Mouse (Mus musculus) thymus, postnatal 14 days (tissue): ENCODE measurements around the gene Icam4.

Experiments used
- DNase-seq: peaks from one replicate; pipeline ENCODE4 v3.0.0; 2021

Icam4 gene

DNA sequence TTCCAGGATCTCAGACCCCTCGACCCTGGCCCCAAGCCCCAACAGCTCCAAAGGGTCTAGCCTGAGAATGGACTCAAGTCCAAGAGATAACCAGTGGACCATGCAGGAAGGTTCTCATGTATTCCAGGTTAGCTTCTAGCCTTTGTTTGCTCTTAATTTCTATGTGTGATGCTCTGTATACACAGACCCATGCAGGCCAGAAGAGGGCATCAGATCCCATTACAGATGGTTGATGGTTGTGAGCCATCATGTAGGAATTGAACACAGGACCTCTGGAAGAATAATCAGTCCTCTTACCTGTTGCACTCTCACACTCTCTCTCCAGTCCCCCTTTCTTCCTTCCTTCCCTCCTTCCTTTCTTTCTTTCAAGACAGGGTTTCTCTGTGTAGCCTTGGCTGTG is 16.8 kb upstream of the Icam4 start:
- DNase-seq, result no peak

DNA sequence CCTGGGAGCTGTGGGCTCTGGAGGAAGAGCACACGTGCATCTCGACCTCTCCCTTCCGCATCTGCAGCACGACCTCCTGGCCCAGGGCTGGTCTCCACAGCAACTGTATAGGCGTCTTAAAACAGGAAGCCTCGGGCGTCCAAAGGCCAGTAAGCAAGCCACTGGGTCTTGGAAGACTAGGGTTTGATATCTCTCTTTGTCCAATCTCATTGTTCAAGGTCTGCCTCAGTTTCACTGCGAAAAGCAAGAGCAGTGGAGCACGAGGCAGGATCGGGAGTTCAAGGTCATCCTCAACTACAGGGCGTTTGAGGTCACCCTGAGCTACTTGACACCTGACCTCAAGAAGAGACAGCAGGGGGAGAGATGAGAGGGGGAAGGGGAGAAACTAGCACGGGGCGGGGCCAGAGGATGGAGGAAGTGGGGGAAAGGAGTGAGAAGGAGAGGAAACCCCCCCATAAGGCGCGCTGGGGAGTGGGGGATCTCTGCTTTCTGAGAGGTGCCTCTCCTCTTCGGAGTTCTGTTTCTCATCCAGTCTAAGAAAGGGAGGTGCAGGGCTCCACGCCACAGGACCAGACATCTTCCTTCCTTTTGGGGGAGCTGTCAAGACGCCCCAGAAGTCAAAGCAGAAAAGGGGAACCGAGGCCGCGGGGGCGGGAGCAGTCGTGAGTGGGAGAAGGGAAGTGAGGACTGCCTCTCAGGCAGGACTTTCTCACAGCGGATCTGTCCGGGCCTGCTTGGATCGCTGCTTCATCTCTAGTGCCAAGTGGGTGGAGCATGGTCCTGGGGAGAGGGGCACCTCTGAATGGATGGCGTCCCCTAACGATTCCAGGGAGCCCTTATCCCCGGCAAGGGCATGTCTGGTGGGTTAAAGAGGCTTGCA is 14.2 kb upstream of the Icam4 start:
- peak; percentile 79 for DNase-seq

DNA sequence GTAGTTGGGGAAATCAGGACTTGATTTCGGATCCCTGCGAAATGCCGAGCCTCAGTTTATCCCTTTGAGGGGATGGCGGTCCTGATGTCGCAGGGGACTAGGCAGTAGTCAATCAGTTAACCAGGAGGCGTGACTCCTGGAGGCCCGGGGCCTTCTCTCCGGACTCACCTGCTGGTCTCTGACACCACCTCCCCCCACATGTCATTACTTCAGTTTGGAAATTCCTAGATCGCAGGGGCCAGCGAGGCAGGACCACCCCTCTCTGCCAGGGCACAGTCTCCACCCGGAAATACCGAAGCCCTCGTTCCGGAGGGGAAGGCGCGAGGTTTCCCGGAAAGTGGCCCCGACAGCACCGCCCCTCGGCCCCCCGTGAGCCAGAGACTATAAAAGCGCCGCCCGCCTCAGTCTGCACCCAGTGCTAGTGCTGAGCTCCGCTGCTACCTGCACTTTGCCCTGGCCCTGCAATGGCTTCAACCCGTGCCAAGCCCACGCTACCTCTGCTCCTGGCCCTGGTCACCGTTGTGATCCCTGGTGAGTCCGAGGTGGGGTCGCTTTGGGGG is 13.5 kb upstream of the Icam4 start, which contains the start of gene Icam1:
Gene Icam1 (plus strand): TSS at position 415 of the 560 bp plus-strand sequence.
- peak; percentile 90 for DNase-seq

DNA sequence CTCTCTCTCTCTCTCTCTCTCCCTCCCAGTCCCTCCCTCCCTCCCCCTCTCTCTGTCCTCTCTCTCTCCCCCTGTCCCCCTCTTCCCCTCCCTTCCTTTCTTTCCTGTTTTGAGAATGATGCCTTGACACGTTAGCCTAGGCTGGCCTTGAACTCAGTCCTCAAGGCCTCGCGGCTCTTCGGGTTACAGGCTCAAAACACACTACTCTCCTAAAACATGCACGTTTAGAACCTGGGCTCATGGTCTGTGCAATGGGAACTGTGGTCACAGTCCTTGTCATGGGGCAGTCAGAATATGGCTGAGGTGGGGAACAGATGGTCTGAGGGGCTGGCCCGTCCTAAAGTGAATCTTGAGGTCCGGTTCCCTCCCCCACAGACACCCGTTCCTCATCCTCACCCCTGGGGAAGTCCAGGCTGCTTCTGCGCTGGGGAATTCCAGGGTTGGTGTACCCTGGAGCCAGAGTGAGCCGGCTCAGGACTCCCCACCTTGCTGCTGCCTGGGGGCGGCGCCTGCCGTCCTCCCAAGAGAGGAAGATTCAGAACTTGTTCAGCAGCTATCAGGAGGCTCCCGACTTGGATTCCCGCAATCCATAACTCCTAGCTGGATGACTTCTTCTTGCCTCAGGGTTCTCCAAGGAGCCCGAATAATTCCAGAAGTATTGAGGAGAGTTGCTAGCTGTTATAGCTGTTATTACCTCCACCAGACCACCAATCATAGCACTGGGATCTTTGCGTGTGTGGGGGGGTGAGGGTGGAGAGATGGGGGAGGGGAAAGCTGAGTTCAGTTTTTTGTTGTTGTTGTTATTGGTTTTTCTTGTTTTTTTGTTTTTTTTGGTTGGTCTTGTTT is 12.6 kb upstream of the Icam4 start:
- peak; percentile 41 for DNase-seq

DNA sequence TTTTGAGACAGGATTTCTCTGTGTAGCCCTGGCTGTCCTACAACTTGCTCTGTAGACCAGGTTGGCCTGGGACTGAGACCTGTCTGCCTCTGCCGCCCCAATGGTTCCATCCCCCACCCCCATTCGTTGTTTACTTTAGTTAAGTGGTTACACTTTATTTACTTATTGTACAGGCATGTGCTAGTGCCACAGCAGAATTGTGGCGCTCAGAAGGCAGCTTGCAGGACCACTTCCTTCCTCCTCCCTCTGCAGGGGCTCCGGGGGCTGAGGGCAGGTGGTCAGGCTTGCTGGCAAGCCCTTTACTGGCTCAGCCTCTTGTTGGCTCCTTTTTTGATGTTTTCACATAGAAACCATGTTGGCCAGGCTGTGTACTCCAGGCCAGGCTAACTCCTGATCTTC is 12.0 kb upstream of the Icam4 start:
- peak; percentile 49 for DNase-seq

DNA sequence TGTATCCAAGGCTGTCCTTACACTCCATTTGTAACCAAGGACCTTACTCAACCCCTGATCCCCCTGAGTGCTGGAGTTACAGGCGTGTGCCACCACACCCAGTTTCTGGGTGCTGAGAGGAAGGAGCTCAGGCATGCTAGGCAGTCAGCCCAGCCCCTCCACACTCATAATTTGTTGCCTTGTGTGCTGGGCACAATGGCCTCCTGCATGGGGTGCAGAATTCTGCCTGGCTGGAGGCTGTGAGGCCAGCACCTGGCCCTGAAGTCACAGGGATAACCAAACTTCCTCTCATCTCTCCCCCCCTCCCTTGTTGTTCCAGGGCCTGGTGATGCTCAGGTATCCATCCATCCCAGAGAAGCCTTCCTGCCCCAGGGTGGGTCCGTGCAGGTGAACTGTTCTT is 10.6 kb upstream of the Icam4 start:
- no peak for DNase-seq

DNA sequence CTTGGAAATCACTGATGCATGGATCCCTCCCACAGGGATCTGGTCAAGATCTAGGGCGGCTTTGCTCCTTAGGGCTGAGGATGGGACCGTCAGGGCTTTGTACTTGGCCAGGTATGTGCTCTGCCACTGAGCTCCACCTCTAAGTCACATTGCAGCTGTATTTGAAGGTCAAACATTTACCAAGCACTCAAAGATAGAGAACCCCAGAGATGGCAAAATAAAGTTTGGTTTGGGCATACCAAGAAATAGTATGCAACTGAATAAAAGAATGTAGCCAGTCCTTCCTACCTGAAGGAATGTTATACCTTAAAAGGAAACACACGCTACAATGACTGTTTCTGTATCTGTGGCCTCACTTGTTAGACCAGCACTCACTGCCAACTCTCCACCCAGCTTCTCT is 7.8 kb upstream of the Icam4 start:
- DNase-seq, result no peak

DNA sequence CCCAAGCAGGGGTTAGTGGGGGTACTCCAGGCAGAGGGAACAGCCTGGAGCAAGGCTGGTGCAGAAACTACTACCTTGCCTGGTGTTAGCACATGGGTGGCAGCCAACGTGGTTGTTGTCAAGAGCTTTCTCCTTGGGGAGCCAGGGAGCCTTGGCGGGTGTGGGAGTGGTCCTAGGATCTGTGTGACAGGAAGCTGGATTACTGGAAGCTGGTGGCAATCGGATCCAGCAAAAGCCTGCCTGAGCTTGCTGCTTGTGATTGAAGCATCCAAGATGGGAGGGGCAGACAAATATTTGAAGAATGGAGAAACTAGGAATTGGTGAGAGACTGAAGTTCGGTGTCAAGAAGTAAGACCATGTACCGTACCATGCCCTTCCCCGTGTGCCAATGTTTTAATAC is 6.9 kb upstream of the Icam4 start:
- DNase-seq, result no peak

DNA sequence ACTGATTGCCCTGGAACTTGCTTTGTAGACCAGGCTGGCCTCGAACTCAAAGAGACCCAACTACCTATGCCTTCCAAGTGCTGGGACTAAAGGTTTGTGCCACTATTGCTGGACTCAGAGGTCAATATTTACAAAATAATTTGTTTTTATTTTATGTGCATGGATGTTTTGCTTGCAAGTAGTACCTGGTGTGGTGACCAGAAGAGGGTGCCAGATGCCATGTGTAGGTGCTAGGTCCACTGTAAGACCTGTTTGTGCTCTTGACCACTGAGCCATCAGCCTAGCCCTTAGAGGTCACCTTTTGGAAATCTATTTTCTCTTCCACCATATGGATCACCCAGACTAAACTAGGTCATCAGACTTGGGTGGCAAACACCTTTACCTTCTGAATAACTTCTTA is 6.4 kb upstream of the Icam4 start:
- no peak for DNase-seq

DNA sequence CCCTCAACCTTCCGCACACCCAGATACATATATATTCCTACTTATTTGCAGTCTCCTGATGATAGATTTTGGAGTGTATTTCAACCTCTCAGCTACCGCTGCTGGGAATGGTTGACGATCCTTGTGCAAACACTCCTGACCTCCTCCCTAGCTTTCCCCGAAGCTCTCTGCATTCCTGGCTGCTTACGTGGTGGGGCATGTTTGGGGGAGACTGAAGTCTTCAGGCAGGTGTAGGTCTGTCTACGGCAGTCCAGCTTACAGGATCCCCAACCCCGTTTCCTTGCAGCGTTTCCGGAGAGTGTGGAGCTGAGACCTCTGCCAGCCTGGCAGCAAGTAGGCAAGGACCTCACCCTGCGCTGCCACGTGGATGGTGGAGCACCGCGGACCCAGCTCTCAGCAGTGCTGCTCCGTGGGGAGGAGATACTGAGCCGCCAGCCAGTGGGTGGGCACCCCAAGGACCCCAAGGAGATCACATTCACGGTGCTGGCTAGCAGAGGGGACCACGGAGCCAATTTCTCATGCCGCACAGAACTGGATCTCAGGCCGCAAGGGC is 3.8 kb upstream of the Icam4 start:
- DNase-seq, result no peak

DNA sequence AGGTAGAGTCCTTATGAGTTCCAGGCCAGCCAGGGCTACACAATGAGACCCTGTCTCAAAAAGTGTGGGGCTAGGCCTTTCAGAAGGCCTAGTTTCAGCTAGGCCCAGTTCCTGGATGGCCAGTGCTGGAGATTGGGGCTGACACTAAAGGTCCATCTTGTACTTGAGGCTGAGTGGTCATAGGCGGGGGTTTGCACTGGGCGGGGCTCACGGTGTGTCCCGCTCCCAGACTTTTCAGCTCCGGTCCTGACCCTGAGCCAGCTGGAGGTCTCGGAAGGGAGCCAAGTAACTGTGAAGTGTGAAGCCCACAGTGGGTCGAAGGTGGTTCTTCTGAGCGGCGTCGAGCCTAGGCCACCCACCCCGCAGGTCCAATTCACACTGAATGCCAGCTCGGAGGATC is 2.3 kb upstream of the Icam4 start:
- no peak for DNase-seq

DNA sequence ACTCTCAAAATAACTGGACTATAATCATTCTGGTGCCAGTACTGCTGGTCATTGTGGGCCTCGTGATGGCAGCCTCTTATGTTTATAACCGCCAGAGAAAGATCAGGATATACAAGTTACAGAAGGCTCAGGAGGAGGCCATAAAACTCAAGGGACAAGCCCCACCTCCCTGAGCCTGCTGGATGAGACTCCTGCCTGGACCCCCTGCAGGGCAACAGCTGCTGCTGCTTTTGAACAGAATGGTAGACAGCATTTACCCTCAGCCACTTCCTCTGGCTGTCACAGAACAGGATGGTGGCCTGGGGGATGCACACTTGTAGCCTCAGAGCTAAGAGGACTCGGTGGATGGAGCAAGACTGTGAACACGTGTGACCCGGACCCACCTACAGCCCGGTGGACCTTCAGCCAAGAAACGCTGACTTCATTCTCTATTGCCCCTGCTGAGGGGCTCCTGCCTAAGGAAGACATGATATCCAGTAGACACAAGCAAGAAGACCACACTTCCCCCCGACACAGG is 1.3 kb upstream of the Icam4 start:
- no peak for DNase-seq

DNA sequence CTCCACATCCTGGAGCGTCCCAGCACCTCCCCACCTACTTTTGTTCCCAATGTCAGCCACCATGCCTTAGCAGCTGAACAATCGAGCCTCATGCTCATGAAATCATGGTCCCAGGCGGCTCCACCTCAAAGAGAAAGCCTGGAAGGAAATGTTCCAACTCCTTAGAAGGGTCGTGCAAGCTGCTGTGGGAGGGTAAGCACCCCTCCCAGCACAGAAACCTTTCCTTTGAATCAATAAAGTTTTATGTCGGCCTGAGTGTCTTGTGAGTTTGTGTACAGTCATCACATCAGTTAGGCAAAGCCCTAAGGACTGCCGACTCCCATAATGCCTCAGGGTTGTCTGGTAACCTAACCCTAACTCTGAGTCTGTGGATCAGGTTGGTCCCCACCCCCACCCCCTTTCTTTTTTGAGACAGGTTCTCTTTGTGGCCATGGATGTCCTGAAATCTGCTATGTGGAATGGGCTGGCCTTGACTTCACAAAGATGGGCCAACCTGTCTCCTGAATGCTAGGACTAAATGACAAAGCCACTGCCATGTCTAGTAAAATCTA is 538 bp upstream of the Icam4 start:
- no peak for DNase-seq

DNA sequence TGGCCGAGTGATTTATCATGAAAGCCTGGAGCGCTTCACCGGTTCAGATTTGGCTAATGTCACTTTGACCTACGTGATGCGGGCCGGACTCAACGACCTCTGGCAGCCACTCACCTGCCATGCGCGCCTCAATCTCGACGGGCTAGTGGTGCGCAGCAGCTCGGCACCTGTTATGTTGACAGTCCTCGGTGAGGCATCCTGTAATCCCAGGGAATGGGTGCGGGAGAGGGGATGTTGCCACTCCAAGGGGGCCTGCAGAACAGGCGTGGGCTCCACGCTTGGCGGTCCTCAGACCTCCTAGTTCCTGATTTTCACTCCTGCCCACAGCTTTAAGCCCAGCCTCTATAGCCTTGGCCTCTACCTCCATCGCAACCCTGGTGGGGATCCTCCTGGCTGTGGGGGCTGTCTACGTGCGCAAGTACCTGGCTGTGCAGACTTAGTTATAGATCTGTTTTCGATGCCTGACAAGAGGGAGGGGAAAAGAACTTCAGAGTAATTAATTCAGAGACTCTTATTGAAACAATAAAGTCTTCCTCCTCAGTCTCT is 955 bp downstream of the Icam4 start:
- DNase-seq, result no peak

DNA sequence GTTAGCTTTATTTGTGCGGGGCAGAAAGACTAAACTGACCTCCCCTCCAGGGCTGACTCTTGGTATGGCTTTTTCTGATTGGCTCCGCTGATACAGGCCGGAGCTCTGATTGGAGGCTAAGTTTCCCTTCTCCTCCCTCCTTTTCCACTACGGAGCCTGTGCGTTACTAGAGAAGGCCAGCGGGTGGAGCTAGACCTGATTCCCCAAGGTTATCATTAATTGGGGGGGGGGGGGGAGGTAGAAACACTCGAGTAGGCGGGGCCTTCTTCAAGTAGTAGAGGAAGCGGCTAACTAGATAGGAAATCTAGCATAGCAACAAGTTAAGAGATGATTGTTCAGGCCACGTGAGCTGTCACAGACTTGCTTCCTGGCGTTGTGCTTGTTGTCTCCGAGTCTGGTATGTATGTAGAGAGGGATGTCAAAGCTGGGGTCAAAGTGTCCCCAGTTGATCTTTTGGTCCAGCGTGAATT is 1.6 kb downstream of the Icam4 start:
- peak; percentile 92 for DNase-seq

DNA sequence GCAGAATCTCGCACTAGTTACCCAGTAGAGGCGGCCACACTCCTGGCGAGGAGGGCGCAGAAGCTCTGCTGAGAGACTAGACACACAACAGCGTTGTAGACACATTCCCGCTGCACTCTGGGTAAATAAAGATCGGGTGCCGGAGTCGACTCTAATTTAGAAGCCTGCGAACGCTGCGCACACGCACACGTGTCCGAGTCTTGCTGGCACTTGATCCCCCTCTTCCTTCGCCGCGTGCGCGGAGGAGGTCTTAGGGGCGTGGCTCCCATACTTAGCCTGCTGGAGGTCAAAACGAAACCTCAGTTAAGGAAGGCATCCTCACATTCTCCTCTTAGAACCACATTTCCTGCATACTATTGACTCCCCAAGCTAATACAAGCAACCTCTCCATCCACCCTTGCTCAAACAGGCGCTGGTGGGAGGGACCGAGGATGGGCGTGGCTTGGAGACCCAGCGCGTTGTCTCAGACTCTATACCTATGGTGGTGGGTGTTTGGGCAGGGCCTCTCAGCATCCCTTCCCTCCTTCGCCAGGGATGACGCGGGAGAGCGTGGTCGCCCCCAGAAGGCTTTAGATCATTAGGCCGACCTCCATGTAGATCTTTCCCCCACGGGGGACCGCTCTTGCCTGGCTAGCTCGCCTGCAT is 2.2 kb downstream of the Icam4 start:
- DNase-seq, result peak; percentile 68

DNA sequence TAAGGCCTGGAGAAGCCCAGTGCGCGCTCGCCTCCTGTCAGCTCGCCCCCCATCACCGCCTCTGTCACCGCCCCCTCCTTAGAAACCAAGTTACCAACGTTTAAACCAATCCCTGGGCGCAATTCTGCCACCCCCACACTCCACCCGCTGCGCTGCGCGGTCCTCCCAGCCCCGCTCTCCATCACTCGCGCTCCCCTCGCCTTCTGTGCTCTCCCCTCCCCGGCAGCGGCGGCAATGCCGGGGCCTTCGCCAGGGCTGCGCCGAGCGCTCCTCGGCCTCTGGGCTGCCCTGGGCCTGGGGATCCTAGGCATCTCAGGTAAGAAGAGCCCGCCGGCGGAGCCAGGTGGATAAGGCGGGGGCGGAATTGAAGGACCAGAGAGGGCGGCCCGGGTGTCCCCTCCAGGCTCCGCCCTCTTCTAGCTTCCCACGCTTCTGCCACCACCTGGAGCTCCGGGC is 2.8 kb downstream of the Icam4 start, which contains the start of gene Icam5:
Gene Icam5 (plus strand): TSS at position 178 of the 456 bp plus-strand sequence.
- peak; percentile 43 for DNase-seq

DNA sequence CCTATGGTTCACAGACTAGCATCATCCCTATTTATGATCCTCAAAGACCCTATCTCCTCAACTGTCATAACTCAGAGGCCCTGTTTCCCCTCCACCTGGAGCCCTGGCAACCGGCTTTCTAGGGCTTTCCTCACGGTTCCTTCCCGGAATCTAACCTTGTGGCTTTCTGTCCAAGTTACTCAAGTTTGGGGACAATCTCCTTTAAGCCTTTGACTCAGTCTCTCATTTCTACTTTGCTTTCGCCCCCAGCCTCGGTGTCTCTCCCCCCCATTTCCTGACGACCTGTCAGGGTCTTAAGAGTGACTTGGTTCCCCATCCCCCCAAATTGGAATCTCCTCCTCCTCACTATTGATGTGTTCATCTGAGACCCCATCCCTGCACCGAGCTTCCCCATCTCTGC is 3.3 kb downstream of the Icam4 start:
- DNase-seq, result no peak

DNA sequence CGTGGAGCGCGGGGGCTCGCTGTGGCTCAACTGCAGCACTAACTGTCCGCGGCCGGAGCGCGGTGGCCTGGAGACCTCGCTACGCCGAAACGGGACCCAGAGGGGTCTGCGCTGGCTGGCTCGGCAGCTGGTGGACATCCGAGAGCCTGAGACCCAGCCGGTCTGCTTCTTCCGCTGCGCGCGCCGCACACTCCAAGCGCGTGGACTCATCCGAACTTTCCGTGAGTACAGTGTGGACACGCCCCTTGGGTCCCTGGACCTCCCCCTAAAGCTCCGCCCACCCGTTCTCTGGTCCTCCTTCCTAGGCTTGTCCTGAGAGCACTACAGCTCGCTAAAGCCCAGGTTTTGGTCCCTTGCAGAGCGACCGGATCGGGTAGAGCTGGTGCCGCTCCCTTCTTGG is 4.0 kb downstream of the Icam4 start:
- peak; percentile 68 for DNase-seq

DNA sequence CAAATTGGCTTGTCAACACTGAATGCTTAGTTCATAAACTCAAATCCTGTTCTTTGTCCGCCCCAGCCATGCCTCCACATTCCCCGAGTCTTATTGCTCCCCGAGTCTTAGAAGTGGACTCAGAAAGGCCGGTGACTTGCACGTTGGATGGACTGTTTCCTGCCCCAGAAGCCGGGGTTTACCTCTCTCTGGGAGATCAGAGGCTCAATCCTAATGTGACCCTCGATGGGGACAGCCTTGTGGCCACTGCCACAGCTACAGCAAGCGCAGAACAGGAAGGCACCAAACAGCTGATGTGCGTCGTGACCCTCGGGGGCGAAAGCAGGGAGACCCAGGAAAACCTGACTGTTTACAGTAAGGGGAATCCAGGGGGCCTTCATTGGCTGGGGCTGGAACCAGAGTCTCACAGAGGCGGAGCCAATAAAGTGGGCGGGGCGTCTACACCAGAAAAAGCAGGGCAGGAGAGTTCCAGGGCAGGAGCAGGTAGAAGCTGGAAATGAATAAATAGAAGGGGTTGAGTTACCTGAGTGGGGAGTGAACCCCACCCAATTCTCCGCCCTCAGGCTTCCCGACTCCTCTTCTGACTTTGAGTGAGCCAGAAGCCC is 5.4 kb downstream of the Icam4 start:
- DNase-seq, result no peak

DNA sequence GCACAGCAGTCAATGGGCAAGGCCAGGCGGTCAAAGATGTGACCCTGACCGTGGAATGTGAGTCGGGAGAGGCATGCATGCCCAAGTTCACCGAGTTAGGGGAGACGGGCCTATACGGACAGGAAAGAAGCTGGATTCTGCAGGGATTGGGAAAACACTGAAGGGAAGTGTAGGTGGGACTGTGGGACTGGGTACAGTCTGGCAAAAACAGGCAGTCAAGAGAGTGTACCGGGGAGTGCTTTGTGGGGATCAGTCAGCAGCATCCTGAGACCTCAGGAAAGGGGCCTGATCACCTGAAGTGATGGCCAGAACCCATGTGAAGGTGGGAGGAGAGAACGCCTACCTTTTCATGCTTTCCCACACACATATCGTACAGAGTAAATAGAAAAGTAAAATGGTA is 6.4 kb downstream of the Icam4 start:
- no peak for DNase-seq
